Mouse (Mus musculus) MEL-GATA-1-ER (cell line): Measurements from ENCODE around the gene Slc24a3.

Experiments used
- DNase-seq: peaks from one replicate; pipeline ENCODE4 v3.0.0-alpha.2; 2012; ENCODE audit warnings: low read depth; ENCODE audit errors: extremely low read depth

Gene Slc24a3

GRCm38 (mm10) chr2:145197076-145197475 is 29.5 kb downstream of the Slc24a3 start:
- DNase-seq, result no peak

GRCm38 (mm10) chr2:145213587-145213986 is 46.0 kb downstream of the Slc24a3 start:
- DNase-seq, result no peak

- DNase-seq, result no peak
Observed at GRCm38 (mm10) chr2:145214086-145214831, 46.7 kb downstream of the Slc24a3 start.

- DNase-seq, result no peak
Observed at GRCm38 (mm10) chr2:145216580-145216979, 49.0 kb downstream of the Slc24a3 start.

GRCm38 (mm10) chr2:145217422-145217821 is 49.9 kb downstream of the Slc24a3 start:
- no peak for DNase-seq

GRCm38 (mm10) chr2:145219246-145219645 is 51.7 kb downstream of the Slc24a3 start:
- DNase-seq, result no peak

GRCm38 (mm10) chr2:145223646-145224045 is 56.1 kb downstream of the Slc24a3 start:
- DNase-seq, result no peak

GRCm38 (mm10) chr2:145225640-145226039 is 58.1 kb downstream of the Slc24a3 start:
- no peak for DNase-seq

GRCm38 (mm10) chr2:145226100-145226499 is 58.5 kb downstream of the Slc24a3 start:
- no peak for DNase-seq

- DNase-seq, result no peak
Observed at GRCm38 (mm10) chr2:145227351-145227750, 59.8 kb downstream of the Slc24a3 start.

- no peak for DNase-seq
Observed at GRCm38 (mm10) chr2:145232764-145233484, 65.4 kb downstream of the Slc24a3 start.

- no peak for DNase-seq
Observed at GRCm38 (mm10) chr2:145233547-145234398, 66.2 kb downstream of the Slc24a3 start.

- DNase-seq, result no peak
Observed at GRCm38 (mm10) chr2:145246384-145246783, 78.8 kb downstream of the Slc24a3 start.

- no peak for DNase-seq
Observed at GRCm38 (mm10) chr2:145248185-145248584, 80.6 kb downstream of the Slc24a3 start.

GRCm38 (mm10) chr2:145257332-145257731 is 89.8 kb downstream of the Slc24a3 start:
- no peak for DNase-seq

GRCm38 (mm10) chr2:145257855-145258254 is 90.3 kb downstream of the Slc24a3 start:
- no peak for DNase-seq

GRCm38 (mm10) chr2:145260574-145260973 is 93.0 kb downstream of the Slc24a3 start:
- DNase-seq, result no peak

GRCm38 (mm10) chr2:145262153-145262552 is 94.6 kb downstream of the Slc24a3 start:
- DNase-seq, result no peak

- DNase-seq, result no peak
Observed at GRCm38 (mm10) chr2:145266723-145267122, 99.2 kb downstream of the Slc24a3 start.

GRCm38 (mm10) chr2:145268971-145269370 is 101.4 kb downstream of the Slc24a3 start:
- DNase-seq, result no peak

GRCm38 (mm10) chr2:145269410-145269809 is 101.9 kb downstream of the Slc24a3 start:
- DNase-seq, result no peak
